Mouse (Mus musculus): ENCODE measurements around the gene Cnfn. TPM values are rescaled to one million over a fixed set of nuclear protein-coding genes. Genes with fewer than 3 reads are reported as not detected.

Cnfn gene
- polyA plus RNA-seq, 1 experiment, result not detected

DNA sequence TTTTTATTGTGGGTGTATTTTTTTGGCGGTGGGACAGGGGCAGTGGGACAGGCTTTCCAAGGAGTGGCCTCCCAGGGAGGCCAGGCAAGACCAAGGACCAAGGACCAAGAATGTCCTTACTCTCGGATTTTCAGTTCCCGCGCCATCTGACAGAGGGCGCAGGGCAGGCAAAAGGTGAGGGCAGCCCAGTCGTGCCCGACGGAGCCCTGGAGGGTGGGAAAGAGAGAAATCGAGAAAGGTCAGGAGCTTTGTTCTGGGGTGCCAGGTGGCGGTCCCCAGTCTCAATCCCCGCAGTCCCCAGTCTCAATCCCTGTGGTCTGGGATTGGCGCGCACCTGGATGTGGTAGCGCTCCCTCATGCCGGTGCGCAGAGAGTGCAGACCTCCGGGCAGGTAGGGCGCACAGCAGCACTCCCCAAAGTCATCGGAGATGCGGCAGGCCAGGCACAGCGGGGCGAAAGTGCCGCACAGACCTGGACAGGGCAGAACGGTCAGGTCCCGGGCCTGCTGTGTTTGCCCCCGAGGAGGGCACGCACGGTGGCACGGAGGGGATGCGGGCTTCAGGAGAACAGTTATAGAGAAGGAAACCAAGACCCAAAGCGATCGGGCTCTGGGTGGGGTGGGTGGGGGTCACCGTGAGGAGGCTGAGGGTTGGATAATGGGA is 1.8 kb downstream of the Cnfn start:
- Histone ChIP-seq H3K27ac (ENCODE audit: insufficient read depth, low read length) (no peak overlapping the region), H3K4me3 (ENCODE audit: extremely low read depth, insufficient read depth, insufficient read length) (no peak overlapping the region), H3K27me3 (ENCODE audit: control insufficient read depth, insufficient read depth, low read length) (no peaks in the 10 kb centered on the region), H3K36me3 (ENCODE audit: control insufficient read depth, insufficient read depth, low read length) (no peaks in the 10 kb centered on the region), H3K4me1 (ENCODE audit: control insufficient read depth, insufficient read depth, insufficient read length) (no peaks in the 10 kb centered on the region)
- no peak for DNase-seq (ENCODE audit: low read depth in 1 of 2, low spot score in 2 of 2)
- 6% methylated on average over 33 of the region's 33 CpGs for WGBS
- TF ChIP-seq CTCF (IDR thresholded peaks at IDR 0.05; ENCODE audit: extremely low read depth, insufficient read depth, insufficient read length, insufficient replicate concordance), result peak; percentile 33; the same call in 1 of the 2 replicates
- no peak for TF ChIP-seq POLR2A (IDR thresholded peaks at IDR 0.05; ENCODE audit: low read depth, low read length)

DNA sequence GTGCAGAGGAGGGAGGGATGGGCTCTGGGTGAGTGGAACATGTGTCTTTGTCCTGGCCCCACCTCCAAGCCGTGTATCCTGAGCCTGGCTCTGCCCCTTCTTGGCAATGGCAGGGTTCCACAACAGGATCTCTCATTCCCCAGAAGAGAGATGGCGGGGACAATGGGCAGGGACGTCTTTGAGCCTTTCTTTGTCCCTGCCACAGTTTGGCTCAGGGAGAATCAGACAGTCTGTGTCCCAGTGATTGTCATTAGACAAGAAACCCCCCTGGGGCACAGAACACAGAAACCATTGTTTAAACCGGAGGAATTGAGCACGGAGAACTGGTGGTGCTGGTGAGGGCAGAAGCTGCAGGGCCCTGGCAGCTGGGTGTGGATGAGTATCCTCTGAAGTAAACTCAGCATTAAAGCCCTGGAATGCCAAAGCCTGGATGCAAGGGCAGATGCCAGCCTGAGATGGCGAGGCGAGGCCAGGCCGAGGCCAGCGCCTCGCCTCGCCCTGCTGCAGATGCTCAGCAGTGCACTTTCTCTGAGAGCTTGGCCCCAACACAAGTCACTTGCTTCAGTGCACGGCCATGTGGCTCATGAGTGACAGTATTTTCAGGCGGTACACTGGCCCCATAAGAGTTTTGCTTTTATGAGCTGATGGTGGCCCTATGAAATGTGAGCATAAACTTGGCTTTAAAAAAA is 3.4 kb downstream of the Cnfn start:
- no peak for DNase-seq (ENCODE audit: low read depth in 1 of 2, low spot score in 2 of 2)
- TF ChIP-seq POLR2A (IDR thresholded peaks at IDR 0.05; ENCODE audit: low read depth, low read length) (no peak), CTCF (IDR thresholded peaks at IDR 0.05; ENCODE audit: extremely low read depth, insufficient read depth, insufficient read length, insufficient replicate concordance) (no peak)
- 72% methylated on average over 13 of the region's 13 CpGs for WGBS
- Histone ChIP-seq H3K27ac (ENCODE audit: insufficient read depth, low read length) (no peak overlapping the region), H3K4me3 (ENCODE audit: extremely low read depth, insufficient read depth, insufficient read length) (no peak overlapping the region), H3K4me1 (ENCODE audit: control insufficient read depth, insufficient read depth, insufficient read length) (no peaks in the 10 kb centered on the region), H3K36me3 (ENCODE audit: control insufficient read depth, insufficient read depth, low read length) (no peaks in the 10 kb centered on the region), H3K27me3 (ENCODE audit: control insufficient read depth, insufficient read depth, low read length) (no peaks in the 10 kb centered on the region)

- no peaks in the 10 kb centered on the region for H3K36me3 ChIP-seq (ENCODE audit: control insufficient read depth, insufficient read depth, low read length)
- 90% methylated on average over 17 of the region's 17 CpGs for WGBS
- DNase-seq (ENCODE audit: low read depth in 1 of 2, low spot score in 2 of 2), result no peak
Measured at GRCm38 (mm10) chr7:25363632-25364031, 5.9 kb downstream of the Cnfn start.

GRCm38 (mm10) chr7:25363151-25363550 is 6.4 kb downstream of the Cnfn start:
- Histone ChIP-seq H3K4me1 (ENCODE audit: control insufficient read depth, insufficient read depth, insufficient read length) (no peaks in the 10 kb centered on the region), H3K27ac (ENCODE audit: insufficient read depth, low read length) (no peak overlapping the region), H3K36me3 (ENCODE audit: control insufficient read depth, insufficient read depth, low read length) (no peaks in the 10 kb centered on the region), H3K27me3 (ENCODE audit: control insufficient read depth, insufficient read depth, low read length) (no peaks in the 10 kb centered on the region), H3K4me3 (ENCODE audit: extremely low read depth, insufficient read depth, insufficient read length) (no peak overlapping the region)
- TF ChIP-seq CTCF (IDR thresholded peaks at IDR 0.05; ENCODE audit: extremely low read depth, insufficient read depth, insufficient read length, insufficient replicate concordance) (no peak), POLR2A (IDR thresholded peaks at IDR 0.05; ENCODE audit: low read depth, low read length) (no peak)
- 92% methylated on average over 19 of the region's 19 CpGs for WGBS
- no peak for DNase-seq (ENCODE audit: low read depth in 1 of 2, low spot score in 2 of 2)

More at GRCm38 (mm10) chr7:25363632-25364031, 5.9 kb downstream of the Cnfn start:
- H3K27me3 ChIP-seq (ENCODE audit: control insufficient read depth, insufficient read depth, low read length), result no peaks in the 10 kb centered on the region
- no peak overlapping the region for H3K4me3 ChIP-seq (ENCODE audit: extremely low read depth, insufficient read depth, insufficient read length)
- TF ChIP-seq POLR2A (IDR thresholded peaks at IDR 0.05; ENCODE audit: low read depth, low read length) (no peak), CTCF (IDR thresholded peaks at IDR 0.05; ENCODE audit: extremely low read depth, insufficient read depth, insufficient read length, insufficient replicate concordance) (no peak)
- H3K27ac ChIP-seq (ENCODE audit: insufficient read depth, low read length), result no peak overlapping the region
- no peaks in the 10 kb centered on the region for H3K4me1 ChIP-seq (ENCODE audit: control insufficient read depth, insufficient read depth, insufficient read length)

DNA sequence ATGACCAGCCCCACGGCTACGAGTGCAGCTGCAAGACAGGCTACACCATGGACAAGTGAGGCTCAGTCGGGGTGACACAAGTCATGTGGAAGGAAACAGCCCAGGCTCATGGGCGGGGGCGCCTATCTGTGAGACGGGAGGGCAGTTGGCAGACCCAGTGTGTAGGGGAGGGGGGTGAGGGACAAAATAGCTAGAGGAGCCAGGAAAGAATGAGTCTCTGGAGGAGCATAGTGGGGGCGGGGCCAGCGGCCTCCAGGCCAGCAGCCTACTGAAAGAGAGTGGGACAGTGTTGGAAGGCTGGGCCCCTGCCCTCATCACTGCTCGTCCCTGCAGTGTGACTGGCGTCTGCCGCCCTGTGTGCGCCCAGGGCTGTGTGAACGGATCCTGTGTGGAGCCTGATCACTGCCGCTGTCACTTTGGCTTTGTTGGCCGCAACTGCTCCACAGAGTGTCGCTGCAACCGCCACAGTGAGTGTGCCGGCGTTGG is 10.8 kb downstream of the Cnfn start:
- Histone ChIP-seq H3K36me3 (ENCODE audit: control insufficient read depth, insufficient read depth, low read length) (no peaks in the 10 kb centered on the region), H3K27me3 (ENCODE audit: control insufficient read depth, insufficient read depth, low read length) (no peaks in the 10 kb centered on the region), H3K4me1 (ENCODE audit: control insufficient read depth, insufficient read depth, insufficient read length) (no peaks in the 10 kb centered on the region), H3K4me3 (ENCODE audit: extremely low read depth, insufficient read depth, insufficient read length) (no peak overlapping the region), H3K27ac (ENCODE audit: insufficient read depth, low read length) (no peak overlapping the region)
- no peak for TF ChIP-seq CTCF (IDR thresholded peaks at IDR 0.05; ENCODE audit: extremely low read depth, insufficient read depth, insufficient read length, insufficient replicate concordance)
- no peak for TF ChIP-seq POLR2A (IDR thresholded peaks at IDR 0.05; ENCODE audit: low read depth, low read length)
- 88% methylated on average over 19 of the region's 19 CpGs for WGBS
- DNase-seq (ENCODE audit: low read depth in 1 of 2, low spot score in 2 of 2), result no peak

DNA sequence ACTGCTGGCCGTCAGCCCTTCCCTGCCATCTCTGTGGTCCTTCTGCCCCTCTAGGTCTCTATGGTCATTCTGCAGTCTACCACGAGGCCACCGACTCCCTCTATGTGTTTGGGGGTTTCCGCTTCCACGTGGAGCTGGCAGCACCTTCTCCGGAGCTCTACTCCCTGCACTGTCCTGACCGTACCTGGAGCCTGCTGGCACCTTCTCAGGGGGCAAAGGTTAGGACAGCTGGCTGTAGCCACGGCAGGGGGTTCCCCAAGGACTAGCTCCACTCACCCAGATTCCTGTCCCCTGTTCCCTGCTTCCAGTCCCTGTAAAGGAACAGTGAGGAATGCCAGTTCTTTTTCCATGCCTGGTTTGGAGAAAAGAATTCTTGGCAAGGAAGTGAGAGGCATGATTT is 20.7 kb downstream of the Cnfn start:
- no peaks in the 10 kb centered on the region for H3K27me3 ChIP-seq (ENCODE audit: control insufficient read depth, insufficient read depth, low read length)
- no peak overlapping the region for H3K27ac ChIP-seq (ENCODE audit: insufficient read depth, low read length)
- DNase-seq (ENCODE audit: low read depth in 1 of 2, low spot score in 2 of 2), result no peak
- TF ChIP-seq CTCF (IDR thresholded peaks at IDR 0.05; ENCODE audit: extremely low read depth, insufficient read depth, insufficient read length, insufficient replicate concordance), result no peak
- no peak for TF ChIP-seq POLR2A (IDR thresholded peaks at IDR 0.05; ENCODE audit: low read depth, low read length)
- 88% methylated on average over 8 of the region's 8 CpGs for WGBS
- H3K4me3 ChIP-seq (ENCODE audit: extremely low read depth, insufficient read depth, insufficient read length), result no peak overlapping the region
- H3K36me3 ChIP-seq (ENCODE audit: control insufficient read depth, insufficient read depth, low read length), result no peaks in the 10 kb centered on the region
- no peaks in the 10 kb centered on the region for H3K4me1 ChIP-seq (ENCODE audit: control insufficient read depth, insufficient read depth, insufficient read length)
